Mouse (Mus musculus): Measurements from ENCODE around the gene Myo5c. TPM values are rescaled to one million over a fixed set of nuclear protein-coding genes. Genes with fewer than 3 reads are reported as not detected.
A peak's percentile ranks its signal among the peaks of the same experiment; 100 is the strongest.

The Myo5c gene
- polyA plus RNA-seq, 1 experiment from 2014 or later, result 4.4 TPM

DNA sequence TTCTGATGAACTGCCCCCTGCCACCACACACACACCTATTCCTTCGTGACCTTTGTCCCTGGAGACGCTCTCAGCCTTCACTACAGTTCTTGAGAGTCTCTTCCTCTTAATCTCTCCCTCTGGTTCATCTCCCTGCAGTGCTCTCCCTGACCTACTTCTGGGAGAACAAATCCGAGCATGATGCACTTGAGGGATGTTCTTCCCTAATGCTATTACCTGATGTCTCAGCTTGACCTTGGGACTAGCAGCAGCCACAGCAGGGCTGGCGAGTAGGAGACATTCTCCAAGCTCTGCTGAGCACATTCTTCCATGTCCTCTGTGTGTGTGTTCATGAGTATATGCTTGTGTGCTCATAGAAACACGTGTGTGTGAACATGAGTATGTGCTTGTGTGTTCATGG, 76.8 kb downstream of the Myo5c start:
- Histone ChIP-seq H3K36me3 (ENCODE audit: control insufficient read depth, insufficient read depth, low read length) (no peaks in the 10 kb centered on the region), H3K4me1 (ENCODE audit: control insufficient read depth, insufficient read depth, low read length) (peaks cover 3% of the 10 kb centered on the region; the same call in 1 of the 2 replicates), H3K9me3 (ENCODE audit: control insufficient read depth, low read length) (no peaks in the 10 kb centered on the region), H3K27me3 (replicated peaks; ENCODE audit: control insufficient read depth, insufficient read depth, low read length) (no peaks in the 10 kb centered on the region), H3K4me3 (ENCODE audit: low read length) (no peak overlapping the region), H3K27ac (ENCODE audit: low read length) (no peak overlapping the region), H3K4me2 (ENCODE audit: low read depth, low read length) (no peak overlapping the region), H3K9ac (ENCODE audit: low read depth, low read length) (no peak overlapping the region)
- ATAC-seq, result no peak
- 60% methylated on average over 5 of the region's 5 CpGs for WGBS

DNA sequence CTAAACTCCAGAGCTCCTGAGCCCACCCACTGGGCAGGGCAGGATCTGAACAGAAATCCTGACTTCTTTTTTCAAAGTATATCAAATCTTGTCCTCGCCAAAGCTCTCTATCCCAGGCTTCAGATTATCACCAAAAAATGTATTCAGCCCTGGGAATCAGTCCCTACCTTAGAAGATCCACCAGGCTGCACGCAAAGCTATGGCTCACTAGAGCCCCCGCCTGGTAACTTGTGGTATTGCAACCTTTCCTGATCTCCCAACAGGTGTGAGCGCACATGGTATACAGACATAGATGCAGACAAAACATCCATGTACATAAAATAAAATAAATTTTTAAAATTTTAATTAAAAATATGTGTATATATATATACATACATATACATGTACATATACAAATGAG, 80.2 kb downstream of the Myo5c start:
- Histone ChIP-seq H3K27me3 (replicated peaks; ENCODE audit: control insufficient read depth, insufficient read depth, low read length) (no peaks in the 10 kb centered on the region), H3K36me3 (ENCODE audit: control insufficient read depth, insufficient read depth, low read length) (no peaks in the 10 kb centered on the region), H3K27ac (ENCODE audit: low read length) (no peak overlapping the region), H3K4me1 (ENCODE audit: control insufficient read depth, insufficient read depth, low read length) (peaks cover 12% of the 10 kb centered on the region), H3K9ac (ENCODE audit: low read depth, low read length) (no peak overlapping the region), H3K4me3 (ENCODE audit: low read length) (no peak overlapping the region), H3K9me3 (ENCODE audit: control insufficient read depth, low read length) (no peaks in the 10 kb centered on the region), H3K4me2 (ENCODE audit: low read depth, low read length) (no peak overlapping the region)
- ATAC-seq, result no peak
- 16% methylated on average over 4 of the region's 4 CpGs for WGBS

DNA sequence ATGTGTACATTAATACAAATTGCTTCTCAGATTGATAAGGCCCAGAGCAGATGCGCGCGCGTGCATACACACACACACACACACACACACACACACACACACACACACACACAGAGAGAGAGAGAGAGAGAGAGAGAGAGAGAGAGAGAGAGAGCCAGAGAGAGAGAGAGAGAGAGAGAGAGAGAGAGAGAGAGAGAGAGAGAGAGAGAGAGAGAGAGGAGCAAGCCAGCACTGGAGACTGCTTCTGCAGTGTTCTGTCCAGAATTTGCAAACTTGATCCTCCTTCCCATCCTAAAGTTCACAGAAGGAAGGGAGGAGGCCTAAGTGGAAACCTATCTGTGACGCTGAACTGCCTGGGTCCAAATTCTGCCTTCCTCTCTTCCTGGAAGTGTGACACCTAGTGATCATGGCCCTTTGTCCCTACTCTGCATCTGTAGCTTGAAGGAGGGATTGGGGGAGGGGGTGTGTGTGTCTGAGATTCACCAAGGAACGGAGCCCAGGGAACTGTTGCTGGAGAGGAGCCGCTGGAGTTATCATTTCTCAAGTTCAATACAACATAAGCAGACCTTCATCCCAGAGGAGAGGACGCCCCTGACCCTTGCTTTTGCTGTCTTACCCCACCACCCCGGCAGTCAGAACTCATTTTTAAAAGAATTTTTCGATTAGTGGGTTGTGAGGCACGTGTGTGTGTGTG, 81.5 kb downstream of the Myo5c start:
- H3K9me3 ChIP-seq (ENCODE audit: control insufficient read depth, low read length), result no peaks in the 10 kb centered on the region
- H3K4me1 ChIP-seq (ENCODE audit: control insufficient read depth, insufficient read depth, low read length), result peaks cover 17% of the 10 kb centered on the region
- 0 out of 2 replicates have a peak overlapping the region, but pooled peaks have one; percentile 24 for H3K27ac ChIP-seq (ENCODE audit: low read length)
- H3K4me2 ChIP-seq (ENCODE audit: low read depth, low read length), result peak overlapping the region; percentile 77
- H3K4me3 ChIP-seq (ENCODE audit: low read length), result peak overlapping the region; percentile 69
- H3K27me3 ChIP-seq (replicated peaks; ENCODE audit: control insufficient read depth, insufficient read depth, low read length), result no peaks in the 10 kb centered on the region
- H3K36me3 ChIP-seq (ENCODE audit: control insufficient read depth, insufficient read depth, low read length), result peaks cover 2% of the 10 kb centered on the region; the same call in 1 of the 2 replicates
- WGBS, result 26% methylated on average over 11 of the region's 11 CpGs
- 0 out of 2 replicates have a peak, but pooled peaks have one; percentile 1 for ATAC-seq
- peak overlapping the region; percentile 75; the same call in 1 of the 2 replicates for H3K9ac ChIP-seq (ENCODE audit: low read depth, low read length)

DNA sequence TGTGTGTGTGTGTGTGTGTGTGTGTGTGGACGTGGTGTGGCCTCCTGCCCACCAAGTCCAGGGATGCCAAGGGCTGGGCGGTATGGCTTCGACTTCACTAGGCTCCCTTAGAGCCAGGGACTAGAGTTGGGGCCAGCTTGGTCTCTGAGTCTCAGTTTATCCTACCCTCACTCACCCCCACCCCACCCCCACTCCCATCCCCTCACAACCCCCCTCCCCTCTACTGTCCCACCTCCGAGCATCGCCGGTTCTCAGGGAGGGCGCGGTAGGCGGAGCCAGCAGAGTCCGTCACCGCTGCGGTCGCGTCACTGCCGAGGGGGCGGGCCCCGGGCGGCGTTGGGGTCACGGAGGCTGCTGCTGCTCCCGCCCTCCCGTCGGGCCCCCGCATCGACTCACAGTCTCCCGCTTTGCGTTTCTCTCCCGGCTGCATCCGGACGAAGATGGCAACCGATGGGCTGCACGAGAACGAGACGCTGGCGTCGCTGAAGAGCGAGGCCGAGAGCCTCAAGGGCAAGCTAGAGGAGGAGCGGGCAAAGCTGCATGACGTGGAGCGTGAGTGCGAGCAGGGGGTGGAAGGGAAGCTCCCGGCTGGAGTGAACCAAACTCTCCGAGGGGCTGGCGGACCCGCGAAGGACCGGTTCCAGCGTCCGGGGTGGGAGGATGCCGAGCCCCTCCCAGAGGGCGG, 82.2 kb downstream of the Myo5c start:
- Histone ChIP-seq H3K9me3 (ENCODE audit: control insufficient read depth, low read length) (no peaks in the 10 kb centered on the region), H3K4me3 (ENCODE audit: low read length) (peak overlapping the region; percentile 69), H3K27me3 (replicated peaks; ENCODE audit: control insufficient read depth, insufficient read depth, low read length) (no peaks in the 10 kb centered on the region), H3K27ac (ENCODE audit: low read length) (peak overlapping the region; percentile 78), H3K4me2 (ENCODE audit: low read depth, low read length) (peak overlapping the region; percentile 77), H3K4me1 (ENCODE audit: control insufficient read depth, insufficient read depth, low read length) (peaks cover 17% of the 10 kb centered on the region), H3K36me3 (ENCODE audit: control insufficient read depth, insufficient read depth, low read length) (peaks cover 2% of the 10 kb centered on the region; the same call in 1 of the 2 replicates), H3K9ac (ENCODE audit: low read depth, low read length) (peak overlapping the region; percentile 75)
- ATAC-seq, result peak; percentile 85
- WGBS, result 1% methylated on average over 51 of the region's 52 CpGs

DNA sequence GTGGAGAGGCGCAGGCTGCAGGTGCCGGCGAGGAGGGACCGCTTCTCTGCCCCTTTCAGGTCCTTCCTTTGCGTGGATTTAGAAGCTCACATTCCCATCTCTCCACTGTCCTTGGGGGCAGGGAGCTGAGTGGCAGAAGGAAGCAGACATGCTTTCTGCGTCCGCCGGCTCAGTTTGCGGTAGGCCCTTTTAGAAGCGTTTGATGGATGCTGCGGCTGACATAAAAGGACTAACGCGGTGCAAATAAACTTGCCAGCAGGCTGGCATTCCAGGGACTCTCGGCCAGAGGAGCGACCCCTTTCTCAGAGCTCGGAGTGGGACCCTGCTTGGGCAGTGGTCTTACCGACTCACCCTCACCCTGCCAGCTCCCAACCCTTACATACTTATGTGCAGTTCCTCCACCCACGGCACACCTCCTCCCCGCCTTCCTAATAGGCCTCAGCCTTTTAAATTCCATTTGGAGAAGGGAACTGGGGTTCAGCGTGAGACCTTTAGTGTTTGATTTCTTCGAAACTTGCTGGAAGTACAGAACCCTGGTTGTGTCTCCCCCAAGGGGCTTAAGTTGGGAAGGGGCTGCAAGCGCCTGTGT, 82.8 kb downstream of the Myo5c start:
- peaks cover 17% of the 10 kb centered on the region for H3K4me1 ChIP-seq (ENCODE audit: control insufficient read depth, insufficient read depth, low read length)
- peak overlapping the region; percentile 69 for H3K4me3 ChIP-seq (ENCODE audit: low read length)
- peak overlapping the region; percentile 78 for H3K27ac ChIP-seq (ENCODE audit: low read length)
- WGBS, result 5% methylated on average over 22 of the region's 22 CpGs
- peaks cover 2% of the 10 kb centered on the region; the same call in 1 of the 2 replicates for H3K36me3 ChIP-seq (ENCODE audit: control insufficient read depth, insufficient read depth, low read length)
- 0 out of 2 replicates have a peak, but pooled peaks have one; percentile 5 for ATAC-seq
- peak overlapping the region; percentile 77 for H3K4me2 ChIP-seq (ENCODE audit: low read depth, low read length)
- H3K9ac ChIP-seq (ENCODE audit: low read depth, low read length), result peak overlapping the region; percentile 75
- H3K27me3 ChIP-seq (replicated peaks; ENCODE audit: control insufficient read depth, insufficient read depth, low read length), result no peaks in the 10 kb centered on the region
- no peaks in the 10 kb centered on the region for H3K9me3 ChIP-seq (ENCODE audit: control insufficient read depth, low read length)

DNA sequence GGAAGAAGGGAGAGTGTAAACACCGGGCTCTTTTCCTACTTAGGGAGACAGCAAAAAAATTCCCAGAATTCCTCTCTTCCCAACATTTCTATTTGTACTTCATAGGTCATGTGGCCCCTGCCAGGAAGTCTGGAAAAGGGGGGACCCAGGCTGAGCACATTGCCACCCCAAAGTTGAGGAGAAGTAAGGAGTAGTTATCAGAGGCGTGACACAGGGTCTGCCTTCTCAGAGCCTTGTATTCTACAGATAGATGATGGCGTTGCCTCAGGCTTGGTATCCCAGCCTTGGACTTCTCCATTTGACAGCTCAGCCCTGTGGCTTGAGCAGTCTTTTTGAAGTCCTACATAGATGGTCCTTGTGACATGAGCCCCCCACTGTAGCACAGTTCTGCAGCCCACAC, 83.4 kb downstream of the Myo5c start:
- no peak for ATAC-seq
- WGBS, result 70% methylated on average over 3 of the region's 3 CpGs
- H3K9me3 ChIP-seq (ENCODE audit: control insufficient read depth, low read length), result no peaks in the 10 kb centered on the region
- H3K4me3 ChIP-seq (ENCODE audit: low read length), result no peak overlapping the region
- peaks cover 2% of the 10 kb centered on the region; the same call in 1 of the 2 replicates for H3K36me3 ChIP-seq (ENCODE audit: control insufficient read depth, insufficient read depth, low read length)
- no peak overlapping the region for H3K27ac ChIP-seq (ENCODE audit: low read length)
- H3K4me2 ChIP-seq (ENCODE audit: low read depth, low read length), result peak overlapping the region; percentile 77; the same call in 1 of the 2 replicates
- no peaks in the 10 kb centered on the region for H3K27me3 ChIP-seq (replicated peaks; ENCODE audit: control insufficient read depth, insufficient read depth, low read length)
- no peak overlapping the region for H3K9ac ChIP-seq (ENCODE audit: low read depth, low read length)
- peaks cover 17% of the 10 kb centered on the region for H3K4me1 ChIP-seq (ENCODE audit: control insufficient read depth, insufficient read depth, low read length)

DNA sequence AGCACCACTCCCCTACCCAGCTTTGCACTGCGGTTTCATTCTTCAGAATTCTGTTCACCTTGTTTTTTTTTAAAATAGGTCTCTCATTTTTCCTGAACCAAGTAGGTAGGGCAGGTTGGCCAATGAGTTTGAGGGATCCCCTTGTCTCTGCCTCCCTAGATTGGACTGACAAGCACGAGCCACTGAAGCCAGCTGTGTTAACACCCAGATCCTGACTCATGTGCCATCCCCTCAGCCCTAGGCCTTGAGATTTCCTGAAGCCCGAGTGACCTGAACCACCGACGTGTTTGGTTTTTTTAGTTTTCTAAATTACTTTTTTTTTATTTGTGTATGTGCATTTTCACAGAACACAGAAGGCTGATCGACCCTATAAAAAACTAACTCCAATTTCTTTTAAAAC, 85.0 kb downstream of the Myo5c start:
- Histone ChIP-seq H3K36me3 (ENCODE audit: control insufficient read depth, insufficient read depth, low read length) (peaks cover 2% of the 10 kb centered on the region; the same call in 1 of the 2 replicates), H3K9ac (ENCODE audit: low read depth, low read length) (no peak overlapping the region), H3K4me2 (ENCODE audit: low read depth, low read length) (no peak overlapping the region), H3K27me3 (replicated peaks; ENCODE audit: control insufficient read depth, insufficient read depth, low read length) (no peaks in the 10 kb centered on the region), H3K4me1 (ENCODE audit: control insufficient read depth, insufficient read depth, low read length) (peaks cover 22% of the 10 kb centered on the region), H3K27ac (ENCODE audit: low read length) (no peak overlapping the region), H3K4me3 (ENCODE audit: low read length) (no peak overlapping the region), H3K9me3 (ENCODE audit: control insufficient read depth, low read length) (no peaks in the 10 kb centered on the region)
- no peak for ATAC-seq
- WGBS, result 90% methylated on average over 6 of the region's 6 CpGs

DNA sequence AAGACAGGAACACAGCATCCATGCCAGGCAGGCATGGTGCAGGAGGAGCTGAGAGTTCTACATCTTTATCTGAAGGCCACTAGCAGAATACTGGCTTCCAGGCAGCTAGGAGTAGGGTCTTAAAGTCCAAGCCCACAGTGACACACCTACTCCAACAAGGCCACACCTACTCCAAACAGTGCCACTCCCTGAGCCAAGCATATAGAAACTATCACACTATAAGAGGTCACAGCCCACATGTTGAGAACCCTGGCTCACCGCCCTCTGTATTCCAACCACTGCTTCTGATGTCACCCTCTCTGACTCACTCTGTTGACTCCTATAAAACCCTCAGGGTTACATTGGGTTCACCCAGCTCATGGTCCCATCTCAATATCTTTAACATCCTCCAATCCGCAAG, 86.4 kb downstream of the Myo5c start:
- Histone ChIP-seq H3K4me3 (ENCODE audit: low read length) (no peak overlapping the region), H3K9me3 (ENCODE audit: control insufficient read depth, low read length) (no peaks in the 10 kb centered on the region), H3K4me1 (ENCODE audit: control insufficient read depth, insufficient read depth, low read length) (peaks cover 23% of the 10 kb centered on the region), H3K27ac (ENCODE audit: low read length) (no peak overlapping the region), H3K9ac (ENCODE audit: low read depth, low read length) (no peak overlapping the region), H3K4me2 (ENCODE audit: low read depth, low read length) (no peak overlapping the region), H3K36me3 (ENCODE audit: control insufficient read depth, insufficient read depth, low read length) (peaks cover 2% of the 10 kb centered on the region; the same call in 1 of the 2 replicates), H3K27me3 (replicated peaks; ENCODE audit: control insufficient read depth, insufficient read depth, low read length) (no peaks in the 10 kb centered on the region)
- ATAC-seq, result peak; percentile 34
- WGBS, result 81% methylated on average over 2 of the region's 2 CpGs

DNA sequence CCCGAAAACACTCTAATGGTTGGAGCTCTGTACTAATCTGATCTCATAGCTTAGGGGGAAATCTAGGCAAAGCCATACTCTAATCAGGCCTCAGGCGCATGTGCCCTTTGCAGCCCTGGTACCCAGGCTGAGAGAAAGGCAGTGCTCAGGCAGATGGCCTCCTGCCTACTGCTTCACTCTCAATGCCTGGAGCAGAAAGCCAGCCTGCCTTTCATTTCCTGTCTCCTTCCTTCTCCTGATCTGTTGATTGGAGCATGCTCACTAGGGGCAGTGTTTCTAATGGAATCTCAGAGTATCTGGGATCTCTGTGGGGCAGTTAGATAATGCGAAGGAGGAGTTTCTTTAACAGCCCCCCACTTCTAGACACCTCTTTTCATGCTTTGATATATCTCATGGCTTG, 87.5 kb downstream of the Myo5c start:
- Histone ChIP-seq H3K4me1 (ENCODE audit: control insufficient read depth, insufficient read depth, low read length) (peaks cover 18% of the 10 kb centered on the region), H3K9me3 (ENCODE audit: control insufficient read depth, low read length) (no peaks in the 10 kb centered on the region), H3K27ac (ENCODE audit: low read length) (no peak overlapping the region), H3K4me3 (ENCODE audit: low read length) (no peak overlapping the region), H3K27me3 (replicated peaks; ENCODE audit: control insufficient read depth, insufficient read depth, low read length) (no peaks in the 10 kb centered on the region), H3K9ac (ENCODE audit: low read depth, low read length) (no peak overlapping the region), H3K4me2 (ENCODE audit: low read depth, low read length) (no peak overlapping the region), H3K36me3 (ENCODE audit: control insufficient read depth, insufficient read depth, low read length) (peaks cover 2% of the 10 kb centered on the region; the same call in 1 of the 2 replicates)
- WGBS, result 77% methylated on average over 3 of the region's 3 CpGs
- ATAC-seq, result no peak
